Mouse (Mus musculus) lung, postnatal 0 days (tissue): ENCODE data around the gene Slf2.

Source experiments
- CTCF ChIP-seq: IDR thresholded peaks from 2 replicates; pipeline ENCODE4 v1.5.1; 2016; ENCODE audit warnings: antibody characterized with exemption, mild to moderate bottlenecking
- EP300 ChIP-seq: IDR thresholded peaks from 2 replicates; pipeline ENCODE4 v1.6.1; 2016; ENCODE audit warnings: antibody characterized with exemption, mild to moderate bottlenecking, control low read depth

DNA sequence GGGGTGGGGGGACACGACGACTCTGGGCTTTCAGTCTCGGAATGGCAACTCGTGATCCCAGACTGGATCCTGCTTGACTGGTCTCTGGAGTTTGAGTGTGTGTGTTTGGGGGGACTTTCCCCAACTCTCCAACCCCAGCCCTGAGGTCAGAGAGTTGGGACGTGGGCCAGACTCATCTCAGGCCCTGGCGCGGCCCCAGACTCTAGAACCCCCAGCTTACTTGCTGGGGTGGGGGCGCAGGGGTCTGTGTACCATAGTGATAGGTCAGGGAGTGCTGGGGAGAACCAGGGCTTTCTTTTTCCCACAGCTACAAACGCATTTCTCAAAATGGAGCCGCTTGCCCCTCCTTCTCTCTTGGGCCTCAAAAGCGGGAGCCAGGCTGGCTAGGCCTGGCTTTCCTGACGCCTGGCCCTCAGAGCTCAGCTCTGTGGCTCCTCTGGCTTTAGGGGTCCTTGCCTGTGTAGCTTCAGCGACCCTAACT is 87.4 kb downstream of the Slf2 start:
- TF ChIP-seq CTCF = no peak
- TF ChIP-seq EP300 = no peak
